Mouse (Mus musculus): Measurements from ENCODE around the gene Gdf9. TPM values are rescaled to one million over a fixed set of nuclear protein-coding genes. Genes with fewer than 3 reads are reported as not detected.

The Gdf9 gene
- polyA plus RNA-seq, 1 experiment from 2014 or later: 5.6 TPM

DNA sequence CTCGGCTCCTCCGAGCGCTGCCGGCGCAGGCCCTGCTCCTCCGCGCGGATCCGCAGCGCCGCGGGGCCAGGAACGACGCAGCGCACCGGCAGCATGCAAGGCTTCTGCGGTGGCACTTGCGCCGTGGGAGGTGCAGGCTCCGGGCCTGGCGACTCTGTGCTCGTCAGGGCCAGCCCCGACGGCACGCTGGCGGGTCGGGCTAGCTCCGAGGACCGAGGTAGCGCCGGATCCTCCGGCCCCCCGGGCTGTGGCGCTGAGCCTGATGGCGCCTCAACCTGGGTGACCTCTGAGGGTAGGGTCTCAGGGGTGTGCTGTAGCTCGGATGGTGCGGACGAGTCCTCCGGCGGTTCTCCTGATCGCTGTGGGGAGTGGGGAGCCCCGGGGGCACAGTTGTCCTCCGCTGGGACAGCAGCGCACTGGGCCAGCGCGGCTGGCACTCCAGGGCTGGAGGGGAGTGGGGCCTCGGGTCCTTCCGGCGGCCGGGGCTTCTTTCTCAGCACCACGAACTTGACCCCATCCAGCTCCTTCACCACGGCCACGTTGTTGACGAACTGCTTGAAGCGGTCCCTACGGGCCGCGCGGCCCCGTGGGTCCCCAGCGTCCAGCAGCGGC lies 48.5 kb downstream of the Gdf9 start:
- ATAC-seq: peak; percentile 4
- Histone ChIP-seq H3K9ac (ENCODE audit: low read depth, low read length) (peak overlapping the region; percentile 40; the same call in 1 of the 2 replicates), H3K36me3 (ENCODE audit: control insufficient read depth, insufficient read depth) (no peaks in the 10 kb centered on the region), H3K27ac (ENCODE audit: low read depth, low read length) (no peak overlapping the region), H3K27me3 (replicated peaks; ENCODE audit: control insufficient read depth, insufficient read depth, low read length) (peaks cover 56% of the 10 kb centered on the region), H3K4me2 (replicated peaks; ENCODE audit: low read depth) (peak overlapping the region; percentile 66), H3K4me1 (replicated peaks; ENCODE audit: control insufficient read depth, insufficient read depth, low read length) (no peaks in the 10 kb centered on the region), H3K4me3 (ENCODE audit: low read depth, low read length) (peak overlapping the region; percentile 53), H3K9me3 (ENCODE audit: control insufficient read depth) (no peaks in the 10 kb centered on the region)
- TF ChIP-seq CTCF (IDR thresholded peaks at IDR 0.05; ENCODE audit: low read depth): no peak
- WGBS: 2% methylated on average over 62 of the region's 62 CpGs

DNA sequence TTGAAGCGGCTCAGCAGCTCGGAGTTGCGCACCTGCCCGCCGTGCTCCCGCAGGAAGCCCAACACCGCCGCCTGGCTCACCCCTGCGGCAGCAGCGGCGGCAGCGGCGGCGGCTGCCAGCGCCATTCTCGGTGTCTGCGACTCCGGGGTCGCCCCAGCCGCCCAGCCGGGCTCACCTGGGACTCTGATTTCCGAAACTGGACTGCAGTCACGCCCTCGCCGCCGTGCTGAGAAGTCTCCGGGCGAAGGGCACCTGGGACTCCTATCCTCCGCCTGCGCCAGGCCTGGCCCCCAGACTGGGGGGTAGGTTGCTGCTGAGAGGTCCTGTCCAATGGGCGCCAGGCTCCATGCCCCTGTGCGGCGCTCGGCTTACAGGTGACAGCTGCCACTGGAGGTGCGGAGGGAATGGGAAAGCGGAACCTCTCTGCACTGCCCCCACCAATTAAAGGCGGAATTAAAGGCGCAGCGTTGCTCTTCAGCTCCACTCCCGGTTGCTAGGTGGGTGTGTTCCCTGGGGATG lies 49.0 kb downstream of the Gdf9 start, which contains the start of the genes Gm9945 and Sowaha:
Gene Gm9945, plus strand, starts transcription at position 384 of the 519 bp plus-strand sequence.
Gene Sowaha, minus strand, starts transcription at position 492 of the 519 bp plus-strand sequence.
- no peak within 1 kb of the TSS for H3K27ac ChIP-seq (ENCODE audit: low read depth, low read length)
- no peaks in the 10 kb centered on the region for H3K4me1 ChIP-seq (replicated peaks; ENCODE audit: control insufficient read depth, insufficient read depth, low read length)
- H3K9me3 ChIP-seq (ENCODE audit: control insufficient read depth): no peaks in the 10 kb centered on the region
- 2% methylated on average over 40 of the region's 40 CpGs for WGBS
- peak; percentile 81 for ATAC-seq
- peak; percentile 29 for TF ChIP-seq CTCF (IDR thresholded peaks at IDR 0.05; ENCODE audit: low read depth)
- H3K4me2 ChIP-seq (replicated peaks; ENCODE audit: low read depth): peak within 1 kb of the TSS; percentile 66
- peak within 1 kb of the TSS; percentile 53 for H3K4me3 ChIP-seq (ENCODE audit: low read depth, low read length)
- peaks cover 51% of the 10 kb centered on the region for H3K27me3 ChIP-seq (replicated peaks; ENCODE audit: control insufficient read depth, insufficient read depth, low read length)
- no peaks in the 10 kb centered on the region for H3K36me3 ChIP-seq (ENCODE audit: control insufficient read depth, insufficient read depth)
- H3K9ac ChIP-seq (ENCODE audit: low read depth, low read length): peak within 1 kb of the TSS; percentile 40; the same call in 1 of the 2 replicates

DNA sequence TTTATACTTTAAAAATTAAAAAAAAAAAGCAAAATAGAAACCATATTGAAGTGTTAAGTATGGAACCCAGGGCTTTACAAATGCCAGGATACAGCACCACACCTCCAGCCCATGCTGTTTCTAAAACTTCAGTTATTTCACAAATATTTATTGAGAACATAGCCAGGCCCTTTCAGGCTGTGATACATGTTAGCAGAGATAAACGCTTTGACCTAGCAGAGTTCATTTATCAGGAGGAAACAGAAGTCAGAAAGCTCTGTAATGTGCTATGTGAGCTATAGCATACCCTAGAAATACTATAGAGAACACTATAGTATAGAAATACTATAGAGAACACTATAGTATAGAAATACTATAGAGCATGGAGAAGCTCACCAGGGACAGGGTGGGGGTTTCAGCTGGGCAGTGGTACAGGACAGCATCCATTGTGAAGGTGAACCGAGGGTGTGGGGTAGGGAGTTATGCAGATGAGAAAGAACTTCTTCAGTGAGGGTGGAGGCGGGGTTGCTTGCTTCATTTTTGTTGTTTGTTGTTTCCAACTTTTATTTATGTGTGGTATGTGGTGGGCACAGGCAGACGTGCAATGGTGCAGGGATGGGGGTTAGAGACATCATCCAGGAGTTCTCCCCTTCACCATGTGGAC lies 50.4 kb downstream of the Gdf9 start:
- H3K4me2 ChIP-seq (replicated peaks; ENCODE audit: low read depth): no peak overlapping the region
- H3K4me1 ChIP-seq (replicated peaks; ENCODE audit: control insufficient read depth, insufficient read depth, low read length): no peaks in the 10 kb centered on the region
- no peaks in the 10 kb centered on the region for H3K36me3 ChIP-seq (ENCODE audit: control insufficient read depth, insufficient read depth)
- no peak for ATAC-seq
- H3K27me3 ChIP-seq (replicated peaks; ENCODE audit: control insufficient read depth, insufficient read depth, low read length): peaks cover 38% of the 10 kb centered on the region
- H3K9ac ChIP-seq (ENCODE audit: low read depth, low read length): no peak overlapping the region
- no peaks in the 10 kb centered on the region for H3K9me3 ChIP-seq (ENCODE audit: control insufficient read depth)
- TF ChIP-seq CTCF (IDR thresholded peaks at IDR 0.05; ENCODE audit: low read depth): no peak
- H3K27ac ChIP-seq (ENCODE audit: low read depth, low read length): no peak overlapping the region
- 75% methylated on average over 4 of the region's 4 CpGs for WGBS
- no peak overlapping the region for H3K4me3 ChIP-seq (ENCODE audit: low read depth, low read length)

GRCm38 (mm10) chr11:53483159-53483891 lies 52.5 kb downstream of the Gdf9 start:
- no peaks in the 10 kb centered on the region for H3K9me3 ChIP-seq (ENCODE audit: control insufficient read depth)
- H3K27me3 ChIP-seq (replicated peaks; ENCODE audit: control insufficient read depth, insufficient read depth, low read length): peaks cover 20% of the 10 kb centered on the region
- no peaks in the 10 kb centered on the region for H3K4me1 ChIP-seq (replicated peaks; ENCODE audit: control insufficient read depth, insufficient read depth, low read length)
- H3K4me3 ChIP-seq (ENCODE audit: low read depth, low read length): no peak overlapping the region
- no peak for TF ChIP-seq CTCF (IDR thresholded peaks at IDR 0.05; ENCODE audit: low read depth)
- H3K4me2 ChIP-seq (replicated peaks; ENCODE audit: low read depth): no peak overlapping the region; the same call in 1 of the 2 replicates
- no peak overlapping the region for H3K9ac ChIP-seq (ENCODE audit: low read depth, low read length)
- no peaks in the 10 kb centered on the region for H3K36me3 ChIP-seq (ENCODE audit: control insufficient read depth, insufficient read depth)
- ATAC-seq: peak; percentile 71
- peak overlapping the region; percentile 28; the same call in 1 of the 2 replicates for H3K27ac ChIP-seq (ENCODE audit: low read depth, low read length)
- 45% methylated on average over 9 of the region's 9 CpGs for WGBS

DNA sequence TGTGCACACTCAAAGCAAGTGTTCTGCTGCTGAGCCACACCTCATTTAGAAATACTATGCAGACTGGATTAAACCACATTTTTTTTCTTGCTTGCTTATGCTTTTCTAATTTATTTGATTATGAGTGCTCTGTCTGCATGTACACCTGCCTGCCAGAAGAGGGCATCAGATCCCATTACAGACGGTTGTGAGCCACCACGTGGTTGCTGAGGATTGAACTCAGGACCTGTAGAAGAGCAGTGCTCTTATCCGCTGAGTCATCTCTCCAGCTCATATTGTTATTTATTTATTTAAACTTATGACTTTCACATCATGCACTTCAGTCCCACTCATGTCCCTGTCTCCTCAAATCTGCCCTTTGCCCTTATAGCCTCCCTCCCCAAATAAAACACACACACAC lies 54.9 kb downstream of the Gdf9 start:
- no peaks in the 10 kb centered on the region for H3K36me3 ChIP-seq (ENCODE audit: control insufficient read depth, insufficient read depth)
- H3K27me3 ChIP-seq (replicated peaks; ENCODE audit: control insufficient read depth, insufficient read depth, low read length): no peaks in the 10 kb centered on the region

DNA sequence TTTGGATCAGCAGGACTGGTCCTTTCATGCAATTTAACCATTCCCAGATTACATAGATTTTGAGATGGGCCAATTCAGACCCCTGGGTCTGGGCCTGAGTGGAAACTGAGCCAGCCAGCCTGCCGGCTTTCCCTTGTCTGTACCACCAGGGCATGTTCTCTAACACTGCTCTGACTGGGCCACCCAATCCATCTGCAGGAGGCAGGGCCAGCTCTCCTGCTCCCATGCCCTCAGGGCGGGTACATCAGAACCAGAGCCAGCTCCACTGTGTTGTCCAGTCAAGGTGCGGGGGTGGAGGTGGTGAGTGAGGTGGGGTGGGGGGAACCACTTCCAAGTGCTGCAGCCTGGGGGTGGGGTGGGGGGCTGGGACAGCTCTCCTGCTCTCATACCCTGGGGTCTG lies 55.5 kb downstream of the Gdf9 start:
- no peak for TF ChIP-seq CTCF (IDR thresholded peaks at IDR 0.05; ENCODE audit: low read depth)
- no peak for ATAC-seq
- WGBS: 77% methylated on average over 3 of the region's 3 CpGs
- H3K27ac ChIP-seq (ENCODE audit: low read depth, low read length): no peak overlapping the region
- no peaks in the 10 kb centered on the region for H3K4me1 ChIP-seq (replicated peaks; ENCODE audit: control insufficient read depth, insufficient read depth, low read length)
- no peaks in the 10 kb centered on the region for H3K36me3 ChIP-seq (ENCODE audit: control insufficient read depth, insufficient read depth)
- no peak overlapping the region for H3K9ac ChIP-seq (ENCODE audit: low read depth, low read length)
- no peaks in the 10 kb centered on the region for H3K27me3 ChIP-seq (replicated peaks; ENCODE audit: control insufficient read depth, insufficient read depth, low read length)
- H3K4me2 ChIP-seq (replicated peaks; ENCODE audit: low read depth): no peak overlapping the region
- H3K9me3 ChIP-seq (ENCODE audit: control insufficient read depth): no peaks in the 10 kb centered on the region
- no peak overlapping the region for H3K4me3 ChIP-seq (ENCODE audit: low read depth, low read length)

More for the DNA sequence above, 54.9 kb downstream of the Gdf9 start:
- H3K9me3 ChIP-seq (ENCODE audit: control insufficient read depth): no peaks in the 10 kb centered on the region
- no peak overlapping the region for H3K27ac ChIP-seq (ENCODE audit: low read depth, low read length)
- no peak overlapping the region for H3K9ac ChIP-seq (ENCODE audit: low read depth, low read length)
- H3K4me1 ChIP-seq (replicated peaks; ENCODE audit: control insufficient read depth, insufficient read depth, low read length): no peaks in the 10 kb centered on the region
- H3K4me2 ChIP-seq (replicated peaks; ENCODE audit: low read depth): no peak overlapping the region
- peak; percentile 60 for TF ChIP-seq CTCF (IDR thresholded peaks at IDR 0.05; ENCODE audit: low read depth)
- 45% methylated on average over 3 of the region's 3 CpGs for WGBS
- H3K4me3 ChIP-seq (ENCODE audit: low read depth, low read length): no peak overlapping the region
- ATAC-seq: no peak
